Mouse (Mus musculus) liver, embryonic 15.5 days (tissue): ENCODE data around the gene Raet1d. TPM values are rescaled to one million over a fixed set of nuclear protein-coding genes. Genes with fewer than 3 reads are reported as not detected.
"Not testable (repeated sequence)": the region's sequence is repeated elsewhere in the genome, so short reads cannot be mapped to it uniquely, and the experiment has no call there.

Experiments used
- ATAC-seq: fragments of 200-750 bp; cut with Nextera tagmentation; 2 replicates; pipeline ENCODE4 v1.8.0; 2017; ENCODE audit warnings: moderate number of reproducible peaks, mild to moderate bottlenecking, moderate library complexity; ENCODE audit not compliant: insufficient read depth
- H3K27ac ChIP-seq: fragments of 300-500 bp; sonication (generic); replicated peaks from 2 replicates; pipeline ENCODE4 v1.5.1; 2015; ENCODE audit warnings: mild to moderate bottlenecking, inconsistent platforms
- H3K27me3 ChIP-seq: fragments of 300-500 bp; sonication (generic); 2 replicates; pipeline ENCODE4 v1.6.1; 2015; ENCODE audit warnings: mild to moderate bottlenecking, inconsistent platforms
- H3K36me3 ChIP-seq: fragments of 300-500 bp; sonication (generic); replicated peaks from 2 replicates; pipeline ENCODE4 v1.6.1; 2015; ENCODE audit warnings: moderate library complexity, mild to moderate bottlenecking, inconsistent platforms
- H3K4me1 ChIP-seq: fragments of 300-500 bp; sonication (generic); replicated peaks from 2 replicates; pipeline ENCODE4 v1.6.1; 2015; ENCODE audit warnings: inconsistent platforms
- H3K4me2 ChIP-seq: fragments of 300-500 bp; sonication (generic); 2 replicates; pipeline ENCODE4 v1.6.1; 2015; ENCODE audit warnings: moderate library complexity, mild to moderate bottlenecking, inconsistent platforms
- H3K4me3 ChIP-seq: fragments of 300-500 bp; sonication (generic); replicated peaks from 2 replicates; pipeline ENCODE4 v1.5.1; 2015; ENCODE audit warnings: mild to moderate bottlenecking, inconsistent platforms
- H3K9ac ChIP-seq: fragments of 300-500 bp; sonication (generic); 2 replicates; pipeline ENCODE4 v1.6.1; 2015; ENCODE audit warnings: moderate library complexity, mild to moderate bottlenecking, inconsistent platforms
- H3K9me3 ChIP-seq: fragments of 300-500 bp; sonication (generic); replicated peaks from 2 replicates; pipeline ENCODE4 v1.6.1; 2016; ENCODE audit warnings: inconsistent platforms
- WGBS: fragments of 180-500 bp; shearing (Covaris S2); methylation state at CpG from one replicate; pipeline ENCODE4 v1.1.7; 2015; ENCODE audit warnings: mixed read lengths; ENCODE audit not compliant: insufficient replicate concordance; 5-methylcytosine and 5-hydroxymethylcytosine counted together
- polyA plus RNA-seq: library from polyadenylated mRNA; unstranded; fragments of >200 nt; fragmentation: Nextera tagmentation; extraction: Ambion mirVana; gene quantifications from 2 replicates; pipeline ENCODE4 v1.2.1, GENCODE M21; 2015

Raet1d gene
- polyA plus RNA-seq, 1 experiment from 2014 or later: 9.8 TPM

DNA sequence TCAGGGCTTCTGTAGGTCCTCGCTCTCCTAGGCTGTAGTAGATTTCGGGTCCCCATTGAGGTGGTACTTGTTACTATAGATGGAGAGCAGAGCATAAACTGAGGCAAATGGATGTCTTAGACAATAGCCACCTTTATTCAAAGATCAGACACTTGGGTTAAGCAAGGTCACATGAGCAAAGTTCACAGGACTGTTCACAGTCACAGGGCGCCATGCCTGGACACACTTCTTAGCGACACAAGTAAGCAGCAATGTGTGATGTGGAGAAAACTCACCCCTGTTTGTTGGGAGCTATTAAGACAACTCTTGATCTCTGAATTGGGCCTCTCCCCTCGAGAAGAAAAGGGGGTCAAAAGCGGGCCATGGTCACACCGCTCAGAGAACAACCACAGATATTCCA, 29.8 kb downstream of the Raet1d start:
- not testable (repeated sequence) for H3K4me3 ChIP-seq, H3K4me2 ChIP-seq, H3K4me1 ChIP-seq, H3K27me3 ChIP-seq, ATAC-seq, H3K9me3 ChIP-seq, H3K9ac ChIP-seq, H3K36me3 ChIP-seq, H3K27ac ChIP-seq
- WGBS: 71% methylated on average over 7 of the region's 7 CpGs

DNA sequence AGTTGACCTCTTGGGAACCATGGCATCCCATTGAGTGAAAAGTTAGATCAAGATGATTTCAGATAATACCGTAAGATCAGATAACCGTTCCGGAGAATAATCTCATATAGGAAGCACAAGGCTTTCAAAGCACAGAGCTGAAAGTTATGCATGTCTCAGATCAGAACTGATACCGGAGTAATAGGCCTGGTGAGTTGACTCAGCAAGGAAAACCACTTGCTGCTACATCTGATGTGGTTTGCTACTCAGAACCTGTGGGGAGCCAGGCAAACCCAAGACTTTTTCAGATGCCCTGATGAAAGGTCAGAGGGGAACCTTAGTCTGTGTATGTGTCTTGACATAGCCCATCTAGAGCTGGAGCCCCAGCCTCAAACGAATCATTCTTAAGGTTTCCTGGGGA, 31.3 kb downstream of the Raet1d start:
- H3K9me3 ChIP-seq, ATAC-seq, H3K9ac ChIP-seq, H3K36me3 ChIP-seq, H3K27me3 ChIP-seq, H3K4me1 ChIP-seq, H3K4me3 ChIP-seq, H3K4me2 ChIP-seq, H3K27ac ChIP-seq: not testable (repeated sequence)
- 58% methylated on average over 4 of the region's 5 CpGs for WGBS

DNA sequence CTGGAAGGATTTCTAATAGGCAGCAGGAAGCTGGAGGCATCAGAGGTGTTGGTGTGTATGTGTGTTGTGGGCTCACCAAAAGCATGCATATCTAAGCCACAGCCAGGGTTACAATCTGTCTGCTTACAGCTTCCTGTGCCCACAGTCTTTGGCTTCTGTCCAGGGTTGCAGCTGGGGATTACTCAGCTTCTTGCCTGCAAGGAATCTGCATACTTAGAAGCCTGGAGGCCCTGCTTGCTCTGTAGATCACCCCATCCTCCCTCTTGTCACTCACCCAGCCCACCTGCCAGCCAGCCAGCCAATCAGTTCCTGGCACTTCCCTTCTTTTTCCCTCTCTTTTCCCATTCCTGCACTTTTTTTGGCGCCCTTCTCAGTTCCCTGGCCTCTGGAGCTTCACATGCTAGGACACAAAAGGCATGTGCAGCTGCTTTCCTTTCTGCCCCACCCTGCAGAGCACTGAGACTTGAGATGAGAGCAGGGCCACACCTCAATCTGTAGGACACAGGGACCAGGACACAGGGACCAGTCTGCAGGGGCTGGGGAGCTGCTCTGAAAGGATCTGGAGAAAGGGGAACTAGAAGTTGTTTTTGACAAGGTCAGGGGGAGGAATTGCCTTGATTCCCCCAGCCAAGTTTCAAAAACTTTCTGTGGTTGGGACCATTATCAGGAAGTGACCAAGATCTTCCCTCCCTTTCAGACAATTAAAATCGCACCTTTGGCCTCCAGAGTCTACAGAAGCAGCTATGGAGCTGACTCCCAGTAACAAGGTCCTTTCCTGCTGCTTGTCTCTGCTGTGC, 32.9 kb downstream of the Raet1d start:
- not testable (repeated sequence) for H3K4me2 ChIP-seq, H3K9me3 ChIP-seq, H3K9ac ChIP-seq, H3K4me1 ChIP-seq, H3K27ac ChIP-seq, ATAC-seq, H3K36me3 ChIP-seq, H3K4me3 ChIP-seq, H3K27me3 ChIP-seq
- no CpG with 5 or more reads among the region's 2 CpGs for WGBS

DNA sequence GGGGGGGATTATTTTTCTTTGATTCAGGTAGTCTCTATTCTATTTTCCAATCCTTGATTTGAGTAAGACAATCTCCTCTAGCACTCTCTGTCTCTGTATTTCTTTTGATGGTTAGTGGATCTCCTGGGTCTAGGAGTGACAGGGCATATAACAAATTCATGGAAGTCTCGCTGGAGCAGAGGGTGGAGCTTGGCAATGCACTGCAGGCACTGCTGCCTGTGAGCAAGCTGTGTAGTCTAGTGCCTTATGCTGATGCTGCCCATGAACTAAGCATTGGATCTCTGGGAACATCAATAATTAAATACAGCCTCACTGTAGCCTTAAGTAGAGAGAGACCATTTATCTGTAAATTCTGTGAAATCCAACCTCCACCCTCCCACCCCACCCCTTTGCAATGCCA, 36.3 kb downstream of the Raet1d start:
- H3K9me3 ChIP-seq, ATAC-seq, H3K27ac ChIP-seq, H3K4me3 ChIP-seq, H3K9ac ChIP-seq, H3K4me1 ChIP-seq, H3K27me3 ChIP-seq, H3K36me3 ChIP-seq, H3K4me2 ChIP-seq: not testable (repeated sequence)
- 33% methylated on average over 1 of the region's 1 CpGs for WGBS

DNA sequence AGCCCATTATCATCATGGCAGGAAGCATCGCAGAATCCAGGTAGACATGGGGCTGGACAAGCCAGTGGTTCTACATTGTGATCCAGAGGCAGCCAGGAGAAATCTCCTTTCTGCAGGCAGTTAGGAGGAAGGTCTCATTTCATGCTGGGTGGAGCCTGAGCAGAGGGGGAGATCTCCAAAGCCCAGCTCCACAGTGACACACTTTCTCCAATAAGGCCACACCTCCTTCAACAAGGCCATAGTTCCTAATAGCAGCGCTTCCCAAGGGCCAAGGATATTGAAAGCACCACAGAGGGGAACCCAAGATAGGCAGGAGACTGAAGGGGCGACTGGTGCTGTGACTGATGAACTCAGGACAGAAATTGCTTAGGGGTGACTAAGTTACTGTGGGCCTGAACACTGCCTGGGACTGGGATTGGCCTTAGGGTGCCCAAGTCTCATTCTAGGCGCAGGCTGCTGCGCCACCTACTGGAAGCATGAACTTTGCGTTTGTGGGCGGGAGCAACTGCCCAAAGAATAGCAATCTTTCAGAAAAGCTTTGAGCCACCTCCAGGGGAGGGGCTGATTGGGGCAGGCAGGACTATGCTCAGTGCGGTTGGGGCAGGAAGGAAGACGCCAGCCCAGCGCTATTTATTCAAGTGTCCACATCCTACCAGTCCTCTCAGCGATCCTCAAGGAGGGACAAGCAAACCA, 42.0 kb downstream of the Raet1d start:
- WGBS: 1% methylated on average over 9 of the region's 11 CpGs

DNA sequence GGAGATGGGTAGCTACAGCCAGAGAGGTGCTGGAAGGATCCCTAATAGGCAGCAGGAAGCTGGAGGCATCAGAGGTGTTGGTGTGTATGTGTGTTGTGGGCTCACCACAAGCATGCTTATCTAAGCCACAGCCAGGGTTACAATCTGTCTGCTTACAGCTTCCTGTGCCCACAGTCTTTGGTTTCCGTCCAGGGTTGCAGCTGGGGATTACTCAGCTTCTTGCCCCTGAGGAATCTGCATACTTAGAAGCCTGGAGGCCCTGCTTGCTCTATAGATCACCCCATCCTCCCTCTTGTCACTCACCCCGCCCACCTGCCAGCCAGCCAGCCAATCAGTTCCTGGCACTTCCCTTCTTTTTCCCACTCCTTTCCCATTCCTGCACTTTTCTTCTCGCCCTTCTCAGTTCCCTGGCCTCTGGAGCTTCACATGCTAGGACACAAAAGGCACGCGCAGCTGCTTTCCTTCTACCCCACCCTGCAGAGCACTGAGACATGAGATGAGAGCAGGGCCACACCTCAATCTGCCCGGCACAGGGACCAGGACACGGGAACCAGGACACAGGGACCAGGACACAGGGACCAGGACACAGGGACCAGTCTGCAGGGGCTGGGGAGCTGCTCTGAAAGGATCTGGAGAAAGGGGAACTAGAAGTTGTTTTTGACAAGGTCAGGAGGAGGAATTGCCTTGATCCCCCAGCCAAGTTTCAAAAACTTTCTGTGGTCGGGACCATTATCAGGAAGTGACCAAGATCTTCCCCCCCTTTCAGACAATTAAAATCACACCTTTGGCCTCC, 53.5 kb downstream of the Raet1d start:
- H3K4me3 ChIP-seq, H3K4me1 ChIP-seq, H3K9me3 ChIP-seq, H3K36me3 ChIP-seq, H3K27ac ChIP-seq, H3K27me3 ChIP-seq, H3K4me2 ChIP-seq, ATAC-seq, H3K9ac ChIP-seq: not testable (repeated sequence)
- WGBS: 8% methylated on average over 2 of the region's 8 CpGs

More for the DNA sequence above, 42.0 kb downstream of the Raet1d start:
- not testable (repeated sequence) for H3K9ac ChIP-seq, H3K4me1 ChIP-seq, H3K4me2 ChIP-seq, H3K27ac ChIP-seq, H3K27me3 ChIP-seq, H3K4me3 ChIP-seq, H3K36me3 ChIP-seq, H3K9me3 ChIP-seq
- ATAC-seq: peak; percentile 40; the same call in 1 of the 2 replicates

Other genes starting within 250 kb of the Raet1d start
- gene E030030I06Rik, start 211.3 kb upstream of the Raet1d start, polyA plus RNA-seq: 2.5 and 3.1 TPM in 2 replicates
- gene Raet1e, start 202.0 kb upstream of the Raet1d start, polyA plus RNA-seq: 2.3 and 2.6 TPM in 2 replicates
- 0.36 TPM in 1 of 2 replicates, not detected in the other for gene H60b, start 202.0 kb upstream of the Raet1d start, polyA plus RNA-seq